Mouse (Mus musculus): Measurements from ENCODE around the gene Myo1b.

GRCm38 (mm10) chr1:51728816-51729215 is 187.1 kb downstream of the Myo1b start:
- TF ChIP-seq SMC3 (IDR thresholded peaks at IDR 0.05; ENCODE audit: low read depth, low read length): no peak
- TF ChIP-seq CTCF (conservative IDR thresholded peaks at IDR 0.05 in 1 of 2, IDR thresholded peaks at IDR 0.05 in 1 of 2; ENCODE audit: low read depth in 2 of 2, low read length in 2 of 2): no peak
- no peak for TF ChIP-seq POLR2A (IDR thresholded peaks at IDR 0.05; ENCODE audit: low read depth, low read length)
- no peak for TF ChIP-seq UBTF (IDR thresholded peaks at IDR 0.05; ENCODE audit: low read depth, low read length)
- no peak for TF ChIP-seq RAD21 (IDR thresholded peaks at IDR 0.05; ENCODE audit: low read depth, low read length)
- TF ChIP-seq JUND (conservative IDR thresholded peaks at IDR 0.05; ENCODE audit: low read depth, low read length): no peak
- no peak for TF ChIP-seq MAFK (IDR thresholded peaks at IDR 0.05; ENCODE audit: insufficient replicate concordance, low read length)
- no peak for TF ChIP-seq EP300 (IDR thresholded peaks at IDR 0.05; ENCODE audit: low read length)
- no peak for TF ChIP-seq USF2 (conservative IDR thresholded peaks at IDR 0.05; ENCODE audit: low read depth, low read length)
- TF ChIP-seq ZMIZ1 (IDR thresholded peaks at IDR 0.05; ENCODE audit: low read depth, low read length): no peak
- no peak for TF ChIP-seq E2F4 (IDR thresholded peaks at IDR 0.05; ENCODE audit: insufficient replicate concordance, low read depth, low read length)

Data from CH12.LX (cell line).